Mouse (Mus musculus): ENCODE data around the gene Them7. TPM values are rescaled to one million over a fixed set of nuclear protein-coding genes. Genes with fewer than 3 reads are reported as not detected.

Them7 gene
- polyA plus RNA-seq, 1 experiment from 2014 or later, result 1.4 TPM

- no peaks in the 10 kb centered on the region for H3K9me3 ChIP-seq (replicated peaks)
- WGBS (ENCODE audit: insufficient replicate concordance), result 33% methylated on average over 1 of the region's 1 CpGs
- H3K4me3 ChIP-seq (replicated peaks), result no peak overlapping the region
- no peak overlapping the region for H3K4me2 ChIP-seq
- no peaks in the 10 kb centered on the region for H3K27me3 ChIP-seq
- 0 out of 2 replicates have a peak, but pooled peaks cover 6% of the 10 kb centered on the region for H3K4me1 ChIP-seq (replicated peaks)
- H3K27ac ChIP-seq (replicated peaks), result no peak overlapping the region
- no peaks in the 10 kb centered on the region for H3K36me3 ChIP-seq (replicated peaks)
- no peak for ATAC-seq (ENCODE audit: insufficient read depth)
- H3K9ac ChIP-seq, result no peak overlapping the region
Measured at GRCm38 (mm10) chr2:105379682-105380081, 155.6 kb downstream of the Them7 start.

GRCm38 (mm10) chr2:105380757-105381319 lies 156.7 kb downstream of the Them7 start:
- ATAC-seq (ENCODE audit: insufficient read depth), result no peak

GRCm38 (mm10) chr2:105383063-105383462 lies 158.9 kb downstream of the Them7 start:
- H3K4me2 ChIP-seq, result no peak overlapping the region
- no peaks in the 10 kb centered on the region for H3K9me3 ChIP-seq (replicated peaks)
- no peaks in the 10 kb centered on the region for H3K27me3 ChIP-seq
- no peak overlapping the region for H3K27ac ChIP-seq (replicated peaks)
- H3K36me3 ChIP-seq (replicated peaks), result peaks cover 14% of the 10 kb centered on the region
- H3K9ac ChIP-seq, result no peak overlapping the region
- 0 out of 2 replicates have a peak, but pooled peaks cover 6% of the 10 kb centered on the region for H3K4me1 ChIP-seq (replicated peaks)
- ATAC-seq (ENCODE audit: insufficient read depth), result no peak
- 79% methylated on average over 8 of the region's 8 CpGs for WGBS (ENCODE audit: insufficient replicate concordance)
- H3K4me3 ChIP-seq (replicated peaks), result no peak overlapping the region

More at GRCm38 (mm10) chr2:105380757-105381319, 156.7 kb downstream of the Them7 start:
- Histone ChIP-seq H3K4me1 (replicated peaks) (0 out of 2 replicates have a peak, but pooled peaks cover 6% of the 10 kb centered on the region), H3K4me3 (replicated peaks) (no peak overlapping the region), H3K27ac (replicated peaks) (no peak overlapping the region), H3K4me2 (no peak overlapping the region), H3K36me3 (replicated peaks) (peaks cover 2% of the 10 kb centered on the region; the same call in 1 of the 2 replicates), H3K9ac (no peak overlapping the region), H3K9me3 (replicated peaks) (no peaks in the 10 kb centered on the region), H3K27me3 (no peaks in the 10 kb centered on the region)
- 56% methylated on average over 3 of the region's 3 CpGs for WGBS (ENCODE audit: insufficient replicate concordance)

GRCm38 (mm10) chr2:105384998-105385397 lies 160.9 kb downstream of the Them7 start:
- Histone ChIP-seq H3K27me3 (no peaks in the 10 kb centered on the region), H3K4me3 (replicated peaks) (no peak overlapping the region), H3K4me1 (replicated peaks) (0 out of 2 replicates have a peak, but pooled peaks cover 2% of the 10 kb centered on the region), H3K27ac (replicated peaks) (no peak overlapping the region), H3K4me2 (no peak overlapping the region), H3K9me3 (replicated peaks) (no peaks in the 10 kb centered on the region), H3K36me3 (replicated peaks) (peaks cover 23% of the 10 kb centered on the region), H3K9ac (no peak overlapping the region)
- WGBS (ENCODE audit: insufficient replicate concordance), result 69% methylated on average over 3 of the region's 3 CpGs
- ATAC-seq (ENCODE audit: insufficient read depth), result no peak

GRCm38 (mm10) chr2:105386418-105386817 lies 162.3 kb downstream of the Them7 start:
- WGBS (ENCODE audit: insufficient replicate concordance), result 58% methylated on average over 4 of the region's 4 CpGs
- Histone ChIP-seq H3K27ac (replicated peaks) (no peak overlapping the region), H3K9me3 (replicated peaks) (no peaks in the 10 kb centered on the region), H3K9ac (no peak overlapping the region), H3K4me1 (replicated peaks) (peaks cover 10% of the 10 kb centered on the region), H3K4me2 (no peak overlapping the region), H3K36me3 (replicated peaks) (peaks cover 35% of the 10 kb centered on the region), H3K27me3 (no peaks in the 10 kb centered on the region), H3K4me3 (replicated peaks) (no peak overlapping the region)
- ATAC-seq (ENCODE audit: insufficient read depth), result no peak

- no peak for ATAC-seq (ENCODE audit: insufficient read depth)
- 75% methylated on average over 17 of the region's 17 CpGs for WGBS (ENCODE audit: insufficient replicate concordance)
Measured at GRCm38 (mm10) chr2:105389007-105389890, 165.1 kb downstream of the Them7 start.

GRCm38 (mm10) chr2:105390653-105391413 lies 166.7 kb downstream of the Them7 start:
- Histone ChIP-seq H3K36me3 (replicated peaks) (peaks cover 44% of the 10 kb centered on the region), H3K9ac (no peak overlapping the region), H3K27me3 (no peaks in the 10 kb centered on the region), H3K9me3 (replicated peaks) (no peaks in the 10 kb centered on the region), H3K27ac (replicated peaks) (no peak overlapping the region), H3K4me3 (replicated peaks) (no peak overlapping the region), H3K4me1 (replicated peaks) (peaks cover 13% of the 10 kb centered on the region), H3K4me2 (no peak overlapping the region)
- 58% methylated on average over 6 of the region's 6 CpGs for WGBS (ENCODE audit: insufficient replicate concordance)
- ATAC-seq (ENCODE audit: insufficient read depth), result no peak

More at GRCm38 (mm10) chr2:105389007-105389890, 165.1 kb downstream of the Them7 start:
- H3K4me3 ChIP-seq (replicated peaks), result no peak overlapping the region
- peaks cover 10% of the 10 kb centered on the region for H3K4me1 ChIP-seq (replicated peaks)
- H3K9ac ChIP-seq, result no peak overlapping the region
- H3K36me3 ChIP-seq (replicated peaks), result peaks cover 43% of the 10 kb centered on the region
- H3K27me3 ChIP-seq, result no peaks in the 10 kb centered on the region
- H3K9me3 ChIP-seq (replicated peaks), result no peaks in the 10 kb centered on the region
- H3K4me2 ChIP-seq, result no peak overlapping the region
- no peak overlapping the region for H3K27ac ChIP-seq (replicated peaks)

- no peaks in the 10 kb centered on the region for H3K9me3 ChIP-seq (replicated peaks)
- no peak overlapping the region for H3K4me3 ChIP-seq (replicated peaks)
- no peaks in the 10 kb centered on the region for H3K27me3 ChIP-seq
- H3K27ac ChIP-seq (replicated peaks), result no peak overlapping the region
- no peak for ATAC-seq (ENCODE audit: insufficient read depth)
- peaks cover 39% of the 10 kb centered on the region for H3K36me3 ChIP-seq (replicated peaks)
- no peak overlapping the region for H3K4me2 ChIP-seq
- no peak overlapping the region for H3K9ac ChIP-seq
- peaks cover 15% of the 10 kb centered on the region for H3K4me1 ChIP-seq (replicated peaks)
- WGBS (ENCODE audit: insufficient replicate concordance), result 75% methylated on average over 4 of the region's 4 CpGs
Measured at GRCm38 (mm10) chr2:105391414-105391784, 167.3 kb downstream of the Them7 start.

GRCm38 (mm10) chr2:105392514-105392913 lies 168.4 kb downstream of the Them7 start:
- no peak overlapping the region for H3K27ac ChIP-seq (replicated peaks)
- H3K4me1 ChIP-seq (replicated peaks), result peaks cover 26% of the 10 kb centered on the region
- no peak overlapping the region for H3K4me3 ChIP-seq (replicated peaks)
- no peak for ATAC-seq (ENCODE audit: insufficient read depth)
- 66% methylated on average over 2 of the region's 2 CpGs for WGBS (ENCODE audit: insufficient replicate concordance)
- no peak overlapping the region for H3K9ac ChIP-seq
- H3K27me3 ChIP-seq, result no peaks in the 10 kb centered on the region
- peaks cover 37% of the 10 kb centered on the region for H3K36me3 ChIP-seq (replicated peaks)
- H3K4me2 ChIP-seq, result no peak overlapping the region
- no peaks in the 10 kb centered on the region for H3K9me3 ChIP-seq (replicated peaks)

- H3K9me3 ChIP-seq (replicated peaks), result no peaks in the 10 kb centered on the region
- ATAC-seq (ENCODE audit: insufficient read depth), result no peak
- no peak overlapping the region for H3K4me3 ChIP-seq (replicated peaks)
- H3K27me3 ChIP-seq, result no peaks in the 10 kb centered on the region
- H3K4me1 ChIP-seq (replicated peaks), result peaks cover 42% of the 10 kb centered on the region
- no peak overlapping the region for H3K9ac ChIP-seq
- WGBS (ENCODE audit: insufficient replicate concordance), result 70% methylated on average over 4 of the region's 4 CpGs
- H3K36me3 ChIP-seq (replicated peaks), result peaks cover 23% of the 10 kb centered on the region; the same call in 1 of the 2 replicates
- H3K27ac ChIP-seq (replicated peaks), result no peak overlapping the region
- no peak overlapping the region for H3K4me2 ChIP-seq
Measured at GRCm38 (mm10) chr2:105394375-105394774, 170.3 kb downstream of the Them7 start.

GRCm38 (mm10) chr2:105396066-105396465 lies 171.9 kb downstream of the Them7 start:
- H3K4me1 ChIP-seq (replicated peaks), result peaks cover 49% of the 10 kb centered on the region
- no peaks in the 10 kb centered on the region for H3K27me3 ChIP-seq
- H3K27ac ChIP-seq (replicated peaks), result no peak overlapping the region
- H3K36me3 ChIP-seq (replicated peaks), result peaks cover 15% of the 10 kb centered on the region; the same call in 1 of the 2 replicates
- H3K9me3 ChIP-seq (replicated peaks), result no peaks in the 10 kb centered on the region
- WGBS (ENCODE audit: insufficient replicate concordance), result 56% methylated on average over 9 of the region's 9 CpGs
- no peak for ATAC-seq (ENCODE audit: insufficient read depth)
- no peak overlapping the region for H3K9ac ChIP-seq
- H3K4me2 ChIP-seq, result no peak overlapping the region
- H3K4me3 ChIP-seq (replicated peaks), result no peak overlapping the region

Data from liver, embryonic 15.5 days (tissue).